Mouse (Mus musculus) midbrain, embryonic 11.5 days (tissue): ENCODE measurements around the gene A430078G23Rik. TPM values are rescaled to one million over a fixed set of nuclear protein-coding genes. Genes with fewer than 3 reads are reported as not detected.
"Not testable (repeated sequence)": the region's sequence is repeated elsewhere in the genome, so short reads cannot be mapped to it uniquely, and the experiment has no call there.

Source experiments
- ATAC-seq: fragments of 200-750 bp; cut with Nextera tagmentation; 2 replicates; pipeline ENCODE4 v1.8.0; 2017; ENCODE audit warnings: moderate TSS enrichment, moderate library complexity; ENCODE audit not compliant: low FRiP score
- DNase-seq: peaks from one replicate; pipeline ENCODE4 v3.0.0; 2015; ENCODE audit warnings: low spot score; ENCODE audit errors: missing footprints
- H3K27ac ChIP-seq: fragments of 300-500 bp; sonication (generic); 2 replicates; pipeline ENCODE4 v1.5.1; 2014; ENCODE audit warnings: low read depth, low read length
- H3K27me3 ChIP-seq: fragments of 300-500 bp; sonication (generic); 2 replicates; pipeline ENCODE4 v1.6.1; 2014; ENCODE audit warnings: mild to moderate bottlenecking, low read length, moderate library complexity, mixed read lengths; ENCODE audit not compliant: control insufficient read depth, insufficient read depth
- H3K36me3 ChIP-seq: fragments of 300-500 bp; sonication (generic); 2 replicates; pipeline ENCODE4 v1.6.1; 2014; ENCODE audit warnings: mild to moderate bottlenecking, low read length, moderate library complexity, mixed read lengths; ENCODE audit not compliant: control insufficient read depth, insufficient read depth
- H3K4me1 ChIP-seq: fragments of 300-500 bp; sonication (generic); 2 replicates; pipeline ENCODE4 v1.6.1; 2014; ENCODE audit warnings: low read length; ENCODE audit not compliant: control insufficient read depth, insufficient read depth
- H3K4me2 ChIP-seq: fragments of 300-500 bp; sonication (generic); 2 replicates; pipeline ENCODE4 v1.6.1; 2014; ENCODE audit warnings: mild to moderate bottlenecking, moderate library complexity
- H3K4me3 ChIP-seq: fragments of 300-500 bp; sonication (generic); 2 replicates; pipeline ENCODE4 v1.5.1; 2014; ENCODE audit warnings: low read depth, low read length
- H3K9ac ChIP-seq: fragments of 300-500 bp; sonication (generic); 2 replicates; pipeline ENCODE4 v1.6.1; 2014; ENCODE audit warnings: low read length
- H3K9me3 ChIP-seq: fragments of 300-500 bp; sonication (generic); 2 replicates; pipeline ENCODE4 v1.6.1; 2016; ENCODE audit warnings: low read length; ENCODE audit not compliant: control insufficient read depth
- WGBS: fragments of 180-500 bp; shearing (Covaris S2); extraction: QIAGEN DNeasy Blood & Tissue Kit; methylation state at CpG from one replicate; pipeline ENCODE4 v1.1.7; 2014; 5-methylcytosine and 5-hydroxymethylcytosine counted together
- polyA plus RNA-seq: library from polyadenylated mRNA; unstranded; fragments of >200 nt; fragmentation: Nextera tagmentation; extraction: Ambion mirVana; gene quantifications from 2 replicates; pipeline ENCODE4 v1.2.1, GENCODE M21; 2014

The A430078G23Rik gene
- polyA plus RNA-seq = not detected in 2 replicates

- Histone ChIP-seq H3K27ac (no peak within 1 kb of the TSS), H3K4me2 (no peak within 1 kb of the TSS), H3K9me3 (no peaks in the 10 kb centered on the region), H3K9ac (no peak within 1 kb of the TSS), H3K4me3 (no peak within 1 kb of the TSS), H3K27me3 (no peaks in the 10 kb centered on the region), H3K36me3 (no peaks in the 10 kb centered on the region), H3K4me1 (no peaks in the 10 kb centered on the region)
- WGBS = 82% methylated on average over 13 of the region's 13 CpGs
- ATAC-seq (no peak), DNase-seq (no peak)
Measured at GRCm38 (mm10) chr8:3353189-3353810, at the start of gene A430078G23Rik. Gene A430078G23Rik, plus strand, starts transcription at chr8:3353415.

GRCm38 (mm10) chr8:3308205-3308800, 44.9 kb upstream of the A430078G23Rik start:
- DNase-seq, H3K9me3 ChIP-seq, H3K4me3 ChIP-seq, H3K36me3 ChIP-seq, H3K27me3 ChIP-seq, H3K27ac ChIP-seq, H3K4me2 ChIP-seq, ATAC-seq, H3K9ac ChIP-seq, H3K4me1 ChIP-seq: not testable (repeated sequence)
- WGBS = 94% methylated on average over 13 of the region's 13 CpGs

DNA sequence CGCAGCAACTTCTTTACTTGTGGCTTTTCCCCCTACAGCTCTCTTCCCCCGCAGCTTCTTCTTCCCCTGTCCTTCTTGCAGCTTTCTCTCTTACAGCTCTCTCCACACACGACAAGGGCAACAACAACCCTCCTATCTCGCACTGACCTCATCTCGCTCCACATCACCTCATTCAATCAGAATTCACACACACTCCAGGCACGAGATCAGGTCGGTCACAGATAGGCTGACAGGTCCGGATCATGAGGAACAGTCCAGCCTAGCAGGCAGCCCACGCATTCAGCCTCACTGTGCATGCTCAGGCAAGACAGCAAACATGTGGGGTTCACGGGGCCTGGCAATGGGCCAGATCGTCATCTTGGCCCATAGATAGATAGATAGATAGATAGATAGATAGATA, 43.6 kb upstream of the A430078G23Rik start:
- DNase-seq (no peak), ATAC-seq (no peak)

GRCm38 (mm10) chr8:3311482-3311881, 41.7 kb upstream of the A430078G23Rik start:
- Histone ChIP-seq H3K9ac (no peak overlapping the region), H3K4me2 (no peak overlapping the region), H3K36me3 (no peaks in the 10 kb centered on the region), H3K27ac (no peak overlapping the region), H3K9me3 (no peaks in the 10 kb centered on the region), H3K27me3 (no peaks in the 10 kb centered on the region), H3K4me1 (no peaks in the 10 kb centered on the region), H3K4me3 (no peak overlapping the region)
- DNase-seq (no peak), ATAC-seq (no peak)
- WGBS = 79% methylated on average over 4 of the region's 4 CpGs

More for the DNA sequence above, 43.6 kb upstream of the A430078G23Rik start:
- no peak overlapping the region for H3K27ac ChIP-seq
- peaks cover 3% of the 10 kb centered on the region; the same call in 1 of the 2 replicates for H3K9me3 ChIP-seq
- no peak overlapping the region for H3K4me2 ChIP-seq
- H3K4me1 ChIP-seq = no peaks in the 10 kb centered on the region
- no peak overlapping the region for H3K9ac ChIP-seq
- H3K27me3 ChIP-seq = no peaks in the 10 kb centered on the region
- no peak overlapping the region for H3K4me3 ChIP-seq
- 87% methylated on average over 11 of the region's 11 CpGs for WGBS
- no peaks in the 10 kb centered on the region for H3K36me3 ChIP-seq

GRCm38 (mm10) chr8:3313417-3313816, 39.8 kb upstream of the A430078G23Rik start:
- H3K36me3 ChIP-seq, DNase-seq, H3K9ac ChIP-seq, H3K4me2 ChIP-seq, ATAC-seq, H3K27me3 ChIP-seq, H3K4me3 ChIP-seq, H3K9me3 ChIP-seq, H3K4me1 ChIP-seq, H3K27ac ChIP-seq: not testable (repeated sequence)
- 93% methylated on average over 1 of the region's 1 CpGs for WGBS

GRCm38 (mm10) chr8:3313843-3314242, 39.4 kb upstream of the A430078G23Rik start:
- Histone ChIP-seq H3K4me3 (no peak overlapping the region), H3K36me3 (no peaks in the 10 kb centered on the region), H3K27me3 (no peaks in the 10 kb centered on the region), H3K27ac (no peak overlapping the region), H3K9ac (no peak overlapping the region), H3K4me1 (no peaks in the 10 kb centered on the region), H3K4me2 (no peak overlapping the region), H3K9me3 (no peaks in the 10 kb centered on the region)
- WGBS = 80% methylated on average over 3 of the region's 3 CpGs
- ATAC-seq = no peak
- no peak for DNase-seq

- ATAC-seq (no peak), DNase-seq (no peak)
- no peaks in the 10 kb centered on the region for H3K9me3 ChIP-seq
- no peak overlapping the region for H3K4me3 ChIP-seq
- no peaks in the 10 kb centered on the region for H3K4me1 ChIP-seq
- no peaks in the 10 kb centered on the region for H3K36me3 ChIP-seq
- H3K27me3 ChIP-seq = no peaks in the 10 kb centered on the region
- no peak overlapping the region for H3K4me2 ChIP-seq
- H3K27ac ChIP-seq = no peak overlapping the region
- H3K9ac ChIP-seq = no peak overlapping the region
- WGBS = 77% methylated on average over 2 of the region's 2 CpGs
Measured at GRCm38 (mm10) chr8:3314345-3314744, 38.9 kb upstream of the A430078G23Rik start.

- Histone ChIP-seq H3K9me3 (no peaks in the 10 kb centered on the region), H3K27ac (no peak overlapping the region), H3K4me1 (no peaks in the 10 kb centered on the region), H3K9ac (no peak overlapping the region), H3K4me3 (no peak overlapping the region), H3K36me3 (no peaks in the 10 kb centered on the region), H3K4me2 (no peak overlapping the region), H3K27me3 (no peaks in the 10 kb centered on the region)
- ATAC-seq = no peak
- DNase-seq = no peak
- 93% methylated on average over 5 of the region's 5 CpGs for WGBS
Measured at GRCm38 (mm10) chr8:3316585-3316984, 36.6 kb upstream of the A430078G23Rik start.

GRCm38 (mm10) chr8:3319267-3319666, 33.9 kb upstream of the A430078G23Rik start:
- not testable (repeated sequence) for H3K27ac ChIP-seq, H3K4me3 ChIP-seq, H3K36me3 ChIP-seq, H3K9ac ChIP-seq, H3K27me3 ChIP-seq, H3K4me2 ChIP-seq, ATAC-seq, DNase-seq, H3K9me3 ChIP-seq, H3K4me1 ChIP-seq
- 96% methylated on average over 9 of the region's 11 CpGs for whole genome bisulfite sequencing
